Mouse (Mus musculus) adrenal gland, postnatal 4 days (tissue): ENCODE data around the gene Ift172. TPM values are rescaled to one million over a fixed set of nuclear protein-coding genes. Genes with fewer than 3 reads are reported as not detected.
A peak's percentile ranks its signal among the peaks of the same experiment; 100 is the strongest.

Source experiments
- DNase-seq, 2 experiments: peaks; one replicate each; pipeline ENCODE4 v3.0.0; 2021 to 2022; ENCODE audit warnings: low spot score in 2 of 2, mixed read lengths in 2 of 2
- long read RNA-seq, 2 experiments: library from polyadenylated mRNA; stranded (forward); transcript quantifications; one replicate each; pipeline ENCODE4 v2.0.0; 2021
- total RNA-seq, 2 experiments: library from RNA; stranded (reverse); gene quantifications; 2 replicates each; pipeline ENCODE4 v1.2.3; 2021

The Ift172 gene
- 10 to 100 TPM; 40.8 to 44.9 TPM for total RNA-seq
- long read RNA-seq, experiment 1, full-length matches to known transcripts: 5 of 9 reads
- long read RNA-seq, experiment 1, partial matches to known transcripts: 4 of 9 reads
- long read RNA-seq, experiment 1, other reads (novel, unspliced or antisense): 0 of 9 reads
- long read RNA-seq, experiment 2, full-length matches to known transcripts: 8 of 26 reads
- long read RNA-seq, experiment 2, partial matches to known transcripts: 16 of 26 reads
- long read RNA-seq, experiment 2, other reads (novel, unspliced or antisense): 2 of 26 reads

DNA sequence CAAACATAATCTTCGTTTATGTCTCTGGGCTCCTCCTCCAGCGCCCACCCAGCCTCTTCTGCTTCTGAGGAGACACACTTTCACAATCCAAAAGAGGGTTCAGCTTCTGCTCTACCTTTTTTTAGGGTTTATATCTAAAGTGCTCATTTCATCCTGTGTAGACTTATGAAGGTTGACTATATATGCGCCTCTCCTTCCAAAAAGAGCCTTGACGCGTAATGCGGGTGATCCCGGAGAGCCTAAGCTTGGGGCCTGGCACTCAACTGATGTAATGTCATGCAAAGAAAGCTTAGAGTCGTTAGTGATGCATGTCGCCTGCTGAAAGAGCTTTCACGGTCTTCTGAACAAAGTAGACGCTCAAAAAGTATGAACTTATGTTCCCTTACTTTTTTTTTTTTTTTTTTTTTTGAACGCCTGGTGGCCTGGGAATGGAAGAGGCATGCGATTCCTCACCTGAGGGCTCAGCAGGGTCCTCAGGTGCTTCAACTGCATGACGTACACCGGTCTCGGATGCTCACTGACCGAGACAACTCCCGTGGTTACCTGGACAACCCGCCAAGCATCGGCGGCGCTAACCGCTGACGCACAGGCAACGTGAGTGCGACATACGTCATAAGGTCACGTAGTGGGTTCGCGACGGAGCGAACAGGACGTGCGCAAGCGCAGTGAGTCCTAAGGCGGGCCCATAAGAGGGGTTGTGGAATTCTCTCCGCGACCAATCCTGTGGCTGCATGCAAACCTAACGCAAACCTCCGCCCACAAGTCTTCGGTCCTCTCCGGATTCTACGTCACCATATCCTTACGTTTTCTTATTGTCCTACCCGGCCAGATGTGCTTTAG is at the start of gene Ift172:
Ift172 (minus strand) TSS at position 596 of the 840 bp plus-strand sequence.
- DNase-seq: peak; percentile 84 to 87

DNA sequence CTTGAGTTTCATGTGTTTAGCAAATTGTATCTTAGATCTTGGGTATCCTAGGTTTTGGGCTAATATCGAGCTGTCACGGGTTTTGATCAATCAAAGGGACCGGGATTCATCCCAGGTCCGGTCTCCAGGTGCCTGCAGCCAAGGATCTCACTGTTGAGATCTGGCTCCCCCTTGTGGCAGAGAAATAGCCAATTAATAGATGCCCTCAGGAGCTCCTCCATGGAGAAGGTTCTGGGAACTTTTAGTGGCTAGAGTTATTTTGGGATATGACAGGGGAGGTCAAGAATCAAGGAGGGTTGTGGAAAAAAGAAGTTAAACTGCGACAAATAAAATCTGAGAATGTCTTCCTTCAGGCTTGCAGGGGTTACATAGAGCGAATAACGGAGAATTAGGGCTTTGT is 37.3 kb upstream of the Ift172 start:
- DNase-seq: peak in 1 of 2 experiments; percentile 13

DNA sequence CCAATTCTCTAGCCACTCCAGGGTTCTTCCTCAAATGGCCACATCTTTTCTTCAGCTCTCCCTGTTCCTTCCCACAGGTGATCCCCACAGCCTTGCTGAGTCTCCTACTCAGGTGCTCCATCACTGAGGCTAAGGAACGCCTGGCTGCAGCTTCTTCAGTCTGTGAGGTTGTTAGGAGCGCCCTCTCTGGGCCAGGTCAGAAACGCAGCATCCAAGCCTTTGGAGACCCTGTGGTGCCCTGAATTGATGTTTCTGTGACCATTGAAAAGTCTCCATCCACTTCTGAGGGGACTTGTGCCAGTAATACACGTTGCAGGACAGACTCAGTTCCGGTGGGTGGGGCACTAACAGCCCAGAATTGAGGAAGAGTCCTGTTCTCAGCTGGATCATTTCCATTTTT is 35.9 kb upstream of the Ift172 start:
- DNase-seq: no peak

- DNase-seq: no peak
Observed at GRCm38 (mm10) chr5:31324085-31324484, 33.2 kb upstream of the Ift172 start.

DNA sequence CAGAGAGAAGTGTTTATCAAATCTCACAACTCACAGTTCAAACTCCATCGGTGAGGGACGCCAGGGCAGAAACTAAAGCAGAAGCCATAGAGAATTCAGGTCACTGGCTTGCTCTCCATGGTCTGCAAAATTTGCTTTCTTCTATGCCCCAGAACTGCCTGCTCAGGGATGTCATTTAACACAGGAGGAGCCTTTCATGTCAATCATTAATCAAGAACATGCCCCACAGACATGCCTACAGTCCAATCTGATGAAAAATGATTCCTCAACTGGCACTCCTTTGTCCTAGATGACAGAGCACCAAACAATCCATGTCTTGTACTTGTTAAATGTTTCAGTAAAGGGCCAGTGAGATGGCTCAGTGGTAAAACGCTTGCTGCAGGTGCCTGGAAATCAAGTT is 31.9 kb upstream of the Ift172 start:
- DNase-seq: no peak

- no peak for DNase-seq
Observed at GRCm38 (mm10) chr5:31312806-31313205, 21.9 kb upstream of the Ift172 start.

DNA sequence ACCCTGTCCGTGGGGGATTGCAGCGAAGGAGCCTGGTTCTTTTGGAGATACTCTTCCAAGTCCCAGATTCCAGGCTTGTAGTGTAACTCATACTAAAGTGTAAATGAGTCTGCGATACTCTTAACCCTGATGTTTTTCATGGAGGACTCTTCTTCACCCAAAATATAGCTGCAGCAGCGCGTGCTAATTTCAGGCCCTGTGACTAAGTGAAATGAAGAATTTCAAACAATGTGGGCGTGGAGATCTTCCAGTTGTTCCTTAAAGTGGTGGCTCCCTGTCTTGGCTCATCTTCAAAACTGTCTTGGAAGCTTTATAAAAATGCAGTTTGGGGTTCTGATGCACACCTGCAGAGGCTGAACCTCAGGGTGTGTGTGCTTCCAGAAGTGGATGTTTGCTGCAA is 12.2 kb upstream of the Ift172 start:
- no peak for DNase-seq

DNA sequence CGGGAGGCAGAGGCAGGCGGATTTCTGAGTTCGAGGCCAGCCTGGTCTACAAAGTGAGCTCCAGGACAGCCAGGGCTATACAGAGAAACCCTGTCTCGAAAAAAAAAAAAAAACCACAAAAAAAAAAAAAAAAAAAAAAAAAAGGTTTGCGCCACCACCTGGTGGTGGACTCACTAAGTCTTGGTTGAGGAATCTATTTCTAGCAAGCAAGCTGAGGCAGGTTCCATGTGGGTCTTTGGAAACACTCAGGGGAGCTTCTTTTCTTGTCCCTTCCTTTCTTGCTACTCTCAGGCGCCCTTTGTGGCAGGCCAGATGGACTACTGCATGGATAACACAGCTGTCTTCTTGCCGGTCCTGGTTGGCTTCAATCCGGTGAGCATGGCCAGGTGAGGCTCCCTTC is 10.9 kb upstream of the Ift172 start:
- no peak for DNase-seq

GRCm38 (mm10) chr5:31298486-31298885 is 7.6 kb upstream of the Ift172 start:
- DNase-seq: no peak

DNA sequence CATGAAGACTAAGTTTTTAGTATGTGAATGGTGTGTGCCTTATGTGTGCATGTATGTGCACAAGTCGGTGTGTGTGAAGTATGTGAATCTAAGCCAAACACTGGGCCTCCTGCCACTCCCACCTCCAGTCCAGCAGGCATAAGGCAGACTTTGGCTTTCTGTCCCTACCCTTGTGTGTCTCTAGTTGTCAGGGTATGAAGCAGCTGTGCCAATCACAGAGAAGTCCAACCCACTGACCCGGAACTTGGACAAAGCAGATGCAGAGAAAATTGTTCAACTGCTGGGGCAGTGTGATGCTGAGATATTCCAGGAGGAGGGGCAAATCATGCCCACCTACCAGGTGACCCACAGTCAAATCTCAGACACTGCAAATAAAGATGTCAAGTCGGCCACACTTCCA is 7.1 kb upstream of the Ift172 start:
- DNase-seq: no peak

GRCm38 (mm10) chr5:31297047-31297757 is 6.3 kb upstream of the Ift172 start, which contains the start of gene Gckr:
TSS of gene Gckr (plus strand) at chr5:31297443.
- no peak for DNase-seq

DNA sequence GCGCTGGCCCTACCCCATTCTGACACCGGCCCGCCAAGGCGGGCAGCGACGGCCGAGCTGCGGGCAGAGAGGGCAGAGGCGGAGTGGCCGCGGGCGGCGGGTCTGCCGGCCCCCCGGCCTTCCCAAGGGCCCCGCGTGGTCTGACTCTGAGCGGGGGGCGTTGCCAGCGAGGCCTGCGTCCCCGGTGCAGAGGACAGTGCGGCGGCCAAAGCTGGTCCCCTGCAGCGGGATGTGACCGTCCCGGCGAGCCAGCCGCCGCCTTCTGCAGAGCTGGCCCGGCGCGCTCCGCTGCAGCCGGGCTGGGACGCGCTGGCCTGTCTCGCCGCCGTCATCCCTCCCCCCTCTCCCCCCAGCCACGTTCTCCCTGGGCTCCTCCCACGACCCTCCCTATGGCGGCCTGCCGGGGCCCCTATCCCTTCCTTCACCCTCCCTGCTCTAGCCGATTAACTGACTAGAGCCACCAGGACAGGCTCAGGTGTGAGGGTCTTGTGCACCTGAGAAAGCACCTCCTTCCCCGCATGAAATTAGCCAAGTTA is 4.8 kb upstream of the Ift172 start, which contains the start of gene Fndc4:
Fndc4 (minus strand) TSS at position 475 of the 536 bp plus-strand sequence.
- peak in 1 of 2 experiments; percentile 9 for DNase-seq

GRCm38 (mm10) chr5:31294964-31295605 is 4.2 kb upstream of the Ift172 start:
- DNase-seq: no peak

- DNase-seq: no peak
Observed at GRCm38 (mm10) chr5:31291361-31291688, 409 bp upstream of the Ift172 start.

DNA sequence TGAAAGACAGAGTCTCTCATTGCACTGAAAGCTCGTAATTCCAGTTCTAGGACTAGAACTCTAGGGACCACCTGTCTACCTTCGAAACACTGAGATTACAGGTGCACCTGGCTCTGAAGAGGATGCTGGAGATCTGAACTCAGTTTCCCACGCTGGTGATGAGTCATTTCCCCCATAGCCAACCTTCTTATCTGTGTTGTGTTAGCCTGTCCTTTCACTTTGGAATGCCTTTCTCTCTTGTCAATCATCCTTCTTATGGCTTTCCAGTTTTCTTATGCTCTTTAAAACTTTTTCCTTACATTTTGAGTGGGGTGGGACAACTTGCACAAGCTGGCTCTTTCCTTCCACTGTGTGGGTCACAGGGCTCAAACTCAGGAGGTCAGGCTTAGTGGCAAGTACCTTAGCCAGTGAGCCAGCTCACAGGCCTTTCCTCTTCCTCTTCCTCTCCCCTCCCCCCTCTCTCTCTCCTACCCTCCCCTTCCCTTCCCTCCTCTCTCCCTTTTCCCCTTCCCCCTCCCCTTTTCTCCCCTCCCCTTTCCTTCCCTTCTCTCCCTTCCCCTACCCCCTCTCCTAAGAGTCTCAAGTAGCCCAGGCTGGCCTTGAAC is 1.2 kb downstream of the Ift172 start:
- DNase-seq: no peak

- DNase-seq: no peak
Observed at GRCm38 (mm10) chr5:31288655-31289054, 2.3 kb downstream of the Ift172 start.

DNA sequence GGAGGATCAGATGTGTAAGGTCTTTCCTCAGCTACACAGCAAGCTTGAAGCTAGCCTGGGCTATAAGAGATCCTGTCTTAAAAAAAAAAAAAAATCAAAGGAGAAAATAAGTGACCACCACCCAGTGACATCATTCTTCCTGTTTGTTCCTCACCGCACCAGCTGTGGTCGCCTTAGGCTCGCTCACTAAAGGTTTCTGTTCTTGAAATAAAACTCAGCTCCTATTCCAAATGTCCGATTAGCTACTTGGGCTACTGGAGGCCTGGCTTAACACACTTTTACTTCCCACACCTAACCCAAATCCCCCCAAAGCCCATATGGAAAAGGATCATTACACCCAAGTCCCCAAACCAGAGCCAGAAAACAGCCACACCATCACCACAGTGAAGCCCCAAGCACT is 2.7 kb downstream of the Ift172 start:
- DNase-seq: no peak

DNA sequence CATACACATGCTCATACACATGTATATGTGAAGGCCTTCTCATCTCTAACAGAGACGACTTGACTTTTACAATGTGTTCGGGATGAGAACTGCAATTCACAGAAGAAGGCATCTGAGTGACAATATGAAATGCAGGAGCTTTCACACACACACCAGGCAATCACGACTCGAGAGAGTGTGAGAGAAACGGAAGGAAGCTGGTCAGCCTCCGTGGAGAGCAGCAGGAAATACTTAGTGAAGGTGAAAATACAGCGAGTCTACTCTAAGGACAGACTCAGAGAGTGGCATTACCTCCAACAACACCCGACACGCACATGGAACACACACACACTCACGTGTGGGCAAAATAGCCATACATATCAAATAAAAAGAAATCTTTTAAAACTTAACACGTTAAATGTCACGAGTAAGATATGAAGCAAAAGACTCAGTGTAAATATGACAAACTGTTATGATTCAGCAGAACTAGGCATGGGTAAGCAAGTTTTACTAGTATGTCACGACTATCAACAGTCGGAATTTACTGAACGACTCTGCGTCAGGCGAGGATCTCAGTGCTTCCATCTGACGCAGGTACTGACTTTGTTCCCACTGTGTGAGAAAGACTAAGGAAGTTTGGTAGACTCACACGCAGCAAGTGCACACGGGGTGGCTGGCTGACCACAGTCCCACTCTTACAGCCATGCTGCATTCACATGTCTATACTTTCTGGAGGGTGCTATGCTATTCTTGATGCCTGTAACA is 11.5 kb downstream of the Ift172 start:
- DNase-seq: no peak

- no peak for DNase-seq
Observed at GRCm38 (mm10) chr5:31273018-31273417, 17.9 kb downstream of the Ift172 start.

DNA sequence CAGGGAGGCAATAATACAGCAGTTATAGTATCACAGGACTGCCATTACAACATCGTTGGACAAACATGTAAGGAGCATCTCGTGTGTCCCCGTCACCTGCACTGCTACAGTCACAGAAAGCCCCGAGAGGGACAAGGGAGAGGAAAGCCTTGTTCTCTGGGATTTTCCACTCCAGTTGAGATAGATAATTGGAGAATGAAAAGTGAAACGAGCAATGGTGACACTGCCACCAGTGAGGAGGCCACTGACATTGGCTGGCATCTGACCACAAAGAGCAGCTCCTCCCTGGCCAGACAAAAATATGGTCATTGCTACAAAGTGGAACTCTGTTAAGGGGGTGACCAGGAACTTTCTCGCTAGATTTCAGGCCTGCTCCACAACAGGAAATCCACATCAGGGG is 23.2 kb downstream of the Ift172 start:
- no peak for DNase-seq
